Mouse (Mus musculus): ENCODE data around the gene Gm49342.

Gm49342 gene

GRCm38 (mm10) chr14:50981207-50981606, 36.9 kb downstream of the Gm49342 start:
- no peak for DNase-seq (ENCODE audit: low spot score)

- DNase-seq (ENCODE audit: low spot score), result no peak
Observed at GRCm38 (mm10) chr14:50981837-50982236, 37.5 kb downstream of the Gm49342 start.

DNA sequence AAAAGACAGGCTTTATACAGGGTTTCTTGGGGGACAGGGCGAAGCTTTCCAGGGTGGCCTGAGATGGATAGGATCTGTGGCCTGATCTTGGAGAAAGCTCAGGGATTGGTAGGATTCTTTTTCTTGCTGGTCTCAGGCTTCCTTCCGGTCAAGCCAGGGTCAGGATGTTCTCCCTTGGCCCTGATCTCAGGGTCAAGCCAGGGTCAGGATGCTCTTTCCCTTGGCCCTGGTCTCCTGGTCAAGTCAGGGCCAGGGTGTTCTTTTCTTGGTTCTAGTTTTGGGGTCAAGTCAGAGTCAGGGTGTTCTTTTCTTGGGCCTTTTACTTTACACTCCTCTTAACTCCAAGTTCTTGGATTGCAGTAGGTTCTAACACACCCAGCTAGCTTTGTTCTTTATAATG, 43.4 kb downstream of the Gm49342 start:
- DNase-seq (ENCODE audit: low spot score), result no peak

DNA sequence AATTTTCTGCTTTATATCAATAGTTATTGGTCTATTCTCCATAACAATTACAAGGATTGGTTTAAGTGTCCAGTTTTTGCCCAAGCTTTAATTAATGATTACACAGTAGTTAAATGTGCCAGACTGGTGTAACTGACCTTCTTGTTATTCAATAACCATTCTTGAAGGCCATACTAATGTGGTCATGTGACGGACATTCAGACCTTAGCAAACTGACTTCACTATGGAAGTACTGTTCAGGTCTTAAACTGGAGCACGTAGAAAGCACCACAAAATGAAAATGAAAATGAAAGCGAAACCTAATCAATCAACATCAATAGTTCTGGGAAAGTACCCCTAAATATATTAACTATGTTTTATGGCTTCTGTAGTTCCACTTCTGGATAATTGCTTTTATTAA, 46.7 kb downstream of the Gm49342 start:
- DNase-seq (ENCODE audit: low spot score), result no peak

DNA sequence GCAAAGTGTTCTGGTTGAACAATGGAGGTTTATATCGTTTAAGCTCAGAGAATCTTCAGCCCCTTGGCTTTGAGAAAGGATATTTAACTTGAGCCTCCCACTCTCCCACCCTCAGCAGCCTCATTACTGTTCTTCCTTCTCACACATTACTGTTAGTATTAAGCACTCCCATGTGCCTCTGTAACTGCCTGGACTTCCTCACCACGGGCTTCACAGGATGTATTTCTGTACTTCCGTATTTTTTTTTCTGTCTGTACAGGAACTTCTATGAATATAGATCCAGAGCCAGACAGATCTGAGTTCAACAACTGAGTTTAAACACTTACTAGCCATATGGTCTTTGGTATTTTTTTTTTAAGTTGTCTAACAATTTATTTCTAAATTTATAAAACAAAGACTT, 52.8 kb downstream of the Gm49342 start:
- no peak for DNase-seq (ENCODE audit: low spot score)

DNA sequence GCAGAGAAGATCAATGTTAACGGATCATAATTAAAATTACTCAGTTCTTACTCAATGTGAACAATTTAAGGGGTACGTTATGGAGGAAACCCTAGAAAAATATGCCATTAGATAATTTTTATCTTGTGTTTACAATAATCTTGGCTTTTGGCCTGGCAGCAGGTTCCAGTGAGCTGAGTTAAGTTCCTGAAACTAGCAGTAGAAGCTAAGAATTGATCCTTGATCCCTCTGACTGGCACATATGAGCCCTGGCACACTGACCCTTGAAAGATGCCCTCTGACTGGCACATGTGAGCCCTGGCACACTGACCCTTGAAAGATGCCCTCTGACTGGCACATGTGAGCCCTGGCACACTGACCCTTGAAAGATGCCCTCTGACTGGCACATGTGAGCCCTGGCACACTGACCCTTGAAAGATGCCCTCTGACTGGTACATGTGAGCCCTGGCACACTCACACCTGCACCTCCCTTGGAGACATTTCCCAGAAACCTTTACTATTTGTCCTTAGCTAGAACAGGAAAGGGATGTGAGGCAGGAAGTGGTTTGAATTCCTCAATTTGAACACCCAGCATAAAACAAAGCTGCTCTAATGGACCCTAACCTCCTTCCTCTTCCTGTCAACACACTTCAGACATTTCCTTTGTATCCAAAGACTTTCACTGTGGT, 53.8 kb downstream of the Gm49342 start:
- DNase-seq (ENCODE audit: low spot score), result no peak

DNA sequence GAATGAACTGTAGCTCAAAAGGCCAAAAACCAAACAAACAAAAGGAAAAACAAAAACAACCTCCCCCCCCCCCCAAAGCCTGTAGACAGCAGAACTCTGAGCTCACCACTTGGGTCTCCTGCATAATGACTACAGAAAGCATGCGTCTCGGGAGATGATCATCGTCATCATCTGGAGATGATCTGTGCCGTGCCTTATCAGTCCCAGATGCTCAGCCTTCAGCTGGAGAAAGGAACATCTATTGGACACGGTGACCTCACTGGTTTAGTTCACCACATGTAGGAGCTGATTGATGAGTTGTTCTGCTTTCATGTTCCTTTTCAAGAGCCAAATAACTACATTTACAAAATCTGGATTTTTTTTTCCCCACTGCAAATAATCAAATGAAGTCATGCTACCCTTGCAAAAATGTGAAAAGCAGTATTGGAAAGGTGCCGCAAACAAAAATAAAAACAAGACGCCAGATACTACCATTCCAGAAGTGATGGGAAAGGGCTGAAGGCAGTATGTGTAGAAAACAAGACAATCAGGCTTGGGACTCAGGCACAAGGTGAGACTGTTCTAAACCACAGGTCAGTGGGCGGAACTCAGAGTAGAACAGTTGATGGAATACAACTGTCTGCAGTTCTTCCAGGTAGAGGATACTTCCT, 63.0 kb downstream of the Gm49342 start, which contains the start of gene Rnase10:
TSS of gene Rnase10 (plus strand) at position 600 of the 650 bp plus-strand sequence.
- DNase-seq (ENCODE audit: low spot score), result no peak

DNA sequence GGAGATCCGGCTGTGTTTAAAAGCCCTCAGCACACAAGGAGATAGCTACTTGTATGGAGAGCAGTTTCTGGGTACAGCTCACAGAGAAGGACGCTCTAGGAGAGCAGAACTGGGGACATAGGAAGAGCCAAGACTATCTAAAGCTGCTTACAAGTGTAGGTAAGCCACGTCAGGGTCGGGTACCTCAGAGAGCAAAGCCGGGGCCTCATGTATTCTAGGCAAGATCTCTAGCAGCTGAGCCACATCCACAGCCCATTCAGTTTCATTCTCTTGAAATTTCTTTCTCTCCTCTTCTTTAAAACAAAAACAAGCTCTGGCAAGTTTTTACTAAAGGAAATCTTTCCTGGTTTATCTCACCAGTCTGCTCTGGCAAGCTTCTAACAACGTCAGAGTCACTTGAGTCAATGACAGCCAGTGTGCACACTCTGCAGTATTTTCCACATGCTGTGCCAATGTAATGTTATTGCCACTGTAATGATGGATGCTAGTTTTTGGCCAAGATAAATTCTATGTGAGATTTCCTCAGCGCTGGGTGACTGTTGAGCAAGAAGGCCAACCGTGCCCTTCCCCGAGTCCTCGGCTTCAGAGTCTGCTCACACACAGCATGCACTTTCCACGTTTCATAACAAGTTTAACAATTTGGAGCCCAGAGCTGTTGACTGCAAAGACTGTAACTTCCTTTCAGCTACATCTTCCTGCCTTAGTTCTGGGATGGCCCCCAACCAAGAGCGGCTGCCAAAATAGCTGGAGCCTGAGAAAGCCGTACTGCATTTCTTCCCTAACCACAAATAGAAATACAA, 63.8 kb downstream of the Gm49342 start:
- DNase-seq (ENCODE audit: low spot score), result no peak

- DNase-seq (ENCODE audit: low spot score), result no peak
Observed at GRCm38 (mm10) chr14:51008781-51009180, 64.5 kb downstream of the Gm49342 start.

GRCm38 (mm10) chr14:51009572-51009971, 65.3 kb downstream of the Gm49342 start:
- DNase-seq (ENCODE audit: low spot score), result no peak
